Mouse (Mus musculus) midbrain, embryonic 14.5 days (tissue): Measurements from ENCODE around the gene Nap1l4. TPM values are rescaled to one million over a fixed set of nuclear protein-coding genes. Genes with fewer than 3 reads are reported as not detected.
A peak's percentile ranks its signal among the peaks of the same experiment; 100 is the strongest.

Experiments
- ATAC-seq: fragments of 200-750 bp; cut with Nextera tagmentation; 2 replicates; pipeline ENCODE4 v1.8.0; 2017; ENCODE audit warnings: moderate number of reproducible peaks, moderate library complexity; ENCODE audit not compliant: low FRiP score, low TSS enrichment
- DNase-seq: peaks from one replicate; pipeline ENCODE4 v3.0.0-alpha.2; 2015
- H3K27ac ChIP-seq: fragments of 300-500 bp; sonication (generic); replicated peaks from 2 replicates; pipeline ENCODE4 v1.5.1; 2014; ENCODE audit warnings: mild to moderate bottlenecking, low read depth, low read length, moderate library complexity
- H3K27me3 ChIP-seq: fragments of 300-500 bp; sonication (generic); 2 replicates; pipeline ENCODE4 v1.6.1; 2014; ENCODE audit warnings: low read length, control low read depth, mixed read lengths; ENCODE audit not compliant: control insufficient read depth, insufficient read depth
- H3K36me3 ChIP-seq: fragments of 300-500 bp; sonication (generic); 2 replicates; pipeline ENCODE4 v1.6.1; 2014; ENCODE audit warnings: low read length, control low read depth; ENCODE audit not compliant: control insufficient read depth, insufficient read depth
- H3K4me1 ChIP-seq: fragments of 300-500 bp; sonication (generic); 2 replicates; pipeline ENCODE4 v1.6.1; 2014; ENCODE audit warnings: mild to moderate bottlenecking, antibody characterized with exemption, low read length, control low read depth; ENCODE audit not compliant: control insufficient read depth, insufficient read depth
- H3K4me2 ChIP-seq: fragments of 300-500 bp; sonication (generic); 2 replicates; pipeline ENCODE4 v1.6.1; 2014; ENCODE audit warnings: mild to moderate bottlenecking, low read length, moderate library complexity
- H3K4me3 ChIP-seq: fragments of 300-500 bp; sonication (generic); replicated peaks from 2 replicates; pipeline ENCODE4 v1.5.1; 2014; ENCODE audit warnings: low read depth, low read length
- H3K9ac ChIP-seq: fragments of 300-500 bp; sonication (generic); replicated peaks from 2 replicates; pipeline ENCODE4 v1.6.1; 2014; ENCODE audit warnings: mild to moderate bottlenecking, low read length, moderate library complexity
- H3K9me3 ChIP-seq: fragments of 300-500 bp; sonication (generic); 2 replicates; pipeline ENCODE4 v1.6.1; 2016; ENCODE audit warnings: low read length, control low read depth, mixed read lengths; ENCODE audit not compliant: control insufficient read depth
- WGBS: fragments of 180-500 bp; shearing (Covaris S2); extraction: QIAGEN DNeasy Blood & Tissue Kit; methylation state at CpG from one replicate; pipeline ENCODE4 v1.1.7; 2014; 5-methylcytosine and 5-hydroxymethylcytosine counted together
- polyA plus RNA-seq: library from polyadenylated mRNA; unstranded; fragments of >200 nt; fragmentation: Nextera tagmentation; extraction: Ambion mirVana; gene quantifications from 2 replicates; pipeline ENCODE4 v1.2.1, GENCODE M21; 2014

Nap1l4 gene
- polyA plus RNA-seq, 1 experiment from 2014 or later = 174 TPM

GRCm38 (mm10) chr7:143501643-143502417, 47.1 kb downstream of the Nap1l4 start:
- Histone ChIP-seq H3K4me3 (peak overlapping the region; percentile 35), H3K9me3 (no peaks in the 10 kb centered on the region), H3K27me3 (peaks cover 57% of the 10 kb centered on the region), H3K36me3 (no peaks in the 10 kb centered on the region), H3K4me2 (peak overlapping the region; percentile 66), H3K4me1 (0 out of 2 replicates have a peak, but pooled peaks cover 3% of the 10 kb centered on the region), H3K9ac (no peak overlapping the region; the same call in 1 of the 2 replicates), H3K27ac (no peak overlapping the region)
- DNase-seq (peak; percentile 74), ATAC-seq (no peak)
- 4% methylated on average over 55 of the region's 55 CpGs for WGBS

- Histone ChIP-seq H3K36me3 (no peaks in the 10 kb centered on the region), H3K4me2 (no peak overlapping the region), H3K27ac (no peak overlapping the region), H3K4me3 (no peak overlapping the region), H3K27me3 (peaks cover 57% of the 10 kb centered on the region), H3K9me3 (no peaks in the 10 kb centered on the region), H3K9ac (no peak overlapping the region), H3K4me1 (0 out of 2 replicates have a peak, but pooled peaks cover 3% of the 10 kb centered on the region)
- ATAC-seq (no peak), DNase-seq (no peak)
- WGBS = 73% methylated on average over 2 of the region's 2 CpGs
These were observed 48.0 kb downstream of the Nap1l4 start for GRCm38 (mm10) chr7:143500912-143501311.

- no peak overlapping the region for H3K4me2 ChIP-seq
- ATAC-seq (no peak), DNase-seq (no peak)
- no peak overlapping the region for H3K27ac ChIP-seq
- 90% methylated on average over 4 of the region's 4 CpGs for WGBS
- H3K36me3 ChIP-seq = no peaks in the 10 kb centered on the region
- H3K4me1 ChIP-seq = 0 out of 2 replicates have a peak, but pooled peaks cover 3% of the 10 kb centered on the region
- H3K9me3 ChIP-seq = no peaks in the 10 kb centered on the region
- H3K27me3 ChIP-seq = peaks cover 41% of the 10 kb centered on the region
- no peak overlapping the region for H3K4me3 ChIP-seq
- no peak overlapping the region for H3K9ac ChIP-seq
These were observed 50.3 kb downstream of the Nap1l4 start for GRCm38 (mm10) chr7:143498584-143498983.

GRCm38 (mm10) chr7:143495104-143495961, 53.6 kb downstream of the Nap1l4 start:
- Histone ChIP-seq H3K27me3 (peaks cover 8% of the 10 kb centered on the region), H3K4me1 (no peaks in the 10 kb centered on the region), H3K9ac (no peak overlapping the region), H3K9me3 (no peaks in the 10 kb centered on the region), H3K36me3 (no peaks in the 10 kb centered on the region), H3K4me2 (no peak overlapping the region), H3K27ac (no peak overlapping the region), H3K4me3 (no peak overlapping the region)
- WGBS = 82% methylated on average over 8 of the region's 8 CpGs
- ATAC-seq (no peak), DNase-seq (no peak)

- Histone ChIP-seq H3K9me3 (no peaks in the 10 kb centered on the region), H3K27me3 (no peaks in the 10 kb centered on the region), H3K27ac (no peak overlapping the region), H3K4me3 (no peak overlapping the region), H3K9ac (no peak overlapping the region), H3K4me1 (no peaks in the 10 kb centered on the region), H3K36me3 (no peaks in the 10 kb centered on the region), H3K4me2 (no peak overlapping the region)
- ATAC-seq (no peak), DNase-seq (no peak)
- WGBS = 91% methylated on average over 6 of the region's 6 CpGs
These were observed 55.2 kb downstream of the Nap1l4 start for GRCm38 (mm10) chr7:143493616-143494126.

- 78% methylated on average over 6 of the region's 6 CpGs for WGBS
- no peak overlapping the region for H3K27ac ChIP-seq
- H3K9ac ChIP-seq = no peak overlapping the region
- no peak for ATAC-seq
- no peaks in the 10 kb centered on the region for H3K4me1 ChIP-seq
- H3K9me3 ChIP-seq = no peaks in the 10 kb centered on the region
- H3K36me3 ChIP-seq = no peaks in the 10 kb centered on the region
- no peak overlapping the region for H3K4me3 ChIP-seq
- H3K27me3 ChIP-seq = no peaks in the 10 kb centered on the region
- H3K4me2 ChIP-seq = no peak overlapping the region
- DNase-seq = no peak
These were observed 59.2 kb downstream of the Nap1l4 start for GRCm38 (mm10) chr7:143489735-143490134.

- 13% methylated on average over 6 of the region's 6 CpGs for WGBS
- Histone ChIP-seq H3K27me3 (no peaks in the 10 kb centered on the region), H3K9me3 (no peaks in the 10 kb centered on the region), H3K36me3 (no peaks in the 10 kb centered on the region), H3K4me2 (no peak overlapping the region), H3K4me1 (no peaks in the 10 kb centered on the region), H3K4me3 (no peak overlapping the region), H3K27ac (no peak overlapping the region), H3K9ac (no peak overlapping the region)
- ATAC-seq (no peak), DNase-seq (no peak)
These were observed 66.4 kb downstream of the Nap1l4 start for GRCm38 (mm10) chr7:143482541-143482940.

GRCm38 (mm10) chr7:143481806-143482387, 67.0 kb downstream of the Nap1l4 start:
- Histone ChIP-seq H3K27ac (no peak overlapping the region), H3K9me3 (no peaks in the 10 kb centered on the region), H3K4me2 (no peak overlapping the region), H3K4me3 (no peak overlapping the region), H3K4me1 (no peaks in the 10 kb centered on the region), H3K9ac (no peak overlapping the region), H3K36me3 (no peaks in the 10 kb centered on the region), H3K27me3 (no peaks in the 10 kb centered on the region)
- no peak for DNase-seq
- 60% methylated on average over 5 of the region's 5 CpGs for WGBS
- ATAC-seq = no peak
